Mouse (Mus musculus): Measurements from ENCODE around the gene Olfr748. TPM values are rescaled to one million over a fixed set of nuclear protein-coding genes. Genes with fewer than 3 reads are reported as not detected.

The Olfr748 gene
- polyA plus RNA-seq (2015; fragmentation: Nextera tagmentation; extraction: Ambion mirVana) = not detected in 2 replicates

GRCm38 (mm10) chr14:50707073-50707472, at the start of gene Olfr748:
Gene Olfr748, plus strand, starts transcription at chr14:50707373.

GRCm38 (mm10) chr14:50693106-50693505, 14.1 kb upstream of the Olfr748 start, which contains the start of gene Olfr747:
Gene Olfr747, minus strand, starts transcription at chr14:50693206.

GRCm38 (mm10) chr14:50744994-50745393, 37.8 kb downstream of the Olfr748 start, which contains the start of gene Olfr749:
Gene Olfr749, minus strand, starts transcription at chr14:50745094.

Other genes starting within 250 kb of the Olfr748 start
- gene Olfr741, start 234.6 kb upstream of the Olfr748 start, polyA plus RNA-seq (2015; fragmentation: Nextera tagmentation; extraction: Ambion mirVana) = not detected in 2 replicates
- not detected in 2 replicates for gene Olfr742, start 203.8 kb upstream of the Olfr748 start, polyA plus RNA-seq (2015; fragmentation: Nextera tagmentation; extraction: Ambion mirVana)
- gene Olfr743, start 185.5 kb upstream of the Olfr748 start, polyA plus RNA-seq (2015; fragmentation: Nextera tagmentation; extraction: Ambion mirVana) = not detected in 2 replicates
- gene Olfr744, start 92.5 kb upstream of the Olfr748 start, polyA plus RNA-seq (2015; fragmentation: Nextera tagmentation; extraction: Ambion mirVana) = not detected in 2 replicates
- not detected in 2 replicates for gene Olfr745, start 68.0 kb upstream of the Olfr748 start, polyA plus RNA-seq (2015; fragmentation: Nextera tagmentation; extraction: Ambion mirVana)
- gene Olfr746, start 60.3 kb upstream of the Olfr748 start, polyA plus RNA-seq (2015; fragmentation: Nextera tagmentation; extraction: Ambion mirVana) = not detected in 2 replicates
- gene Olfr747, start 14.2 kb upstream of the Olfr748 start, polyA plus RNA-seq (2015; fragmentation: Nextera tagmentation; extraction: Ambion mirVana) = not detected in 2 replicates
- not detected in 2 replicates for gene Olfr749, start 37.7 kb downstream of the Olfr748 start, polyA plus RNA-seq (2015; fragmentation: Nextera tagmentation; extraction: Ambion mirVana)
- 36.4 and 40.1 TPM in 2 replicates for gene Ttc5, start 78.1 kb downstream of the Olfr748 start, polyA plus RNA-seq (2015; fragmentation: Nextera tagmentation; extraction: Ambion mirVana)
- gene Ccnb1ip1, start 100.4 kb downstream of the Olfr748 start, polyA plus RNA-seq (2015; fragmentation: Nextera tagmentation; extraction: Ambion mirVana) = not detected in 2 replicates
- 26.6 and 27.3 TPM in 2 replicates for gene Parp2, start 100.5 kb downstream of the Olfr748 start, polyA plus RNA-seq (2015; fragmentation: Nextera tagmentation; extraction: Ambion mirVana)
- 6.8 and 7.5 TPM in 2 replicates for gene Tep1, start 163.2 kb downstream of the Olfr748 start, polyA plus RNA-seq (2015; fragmentation: Nextera tagmentation; extraction: Ambion mirVana)
- gene Klhl33, start 190.1 kb downstream of the Olfr748 start, polyA plus RNA-seq (2015; fragmentation: Nextera tagmentation; extraction: Ambion mirVana) = 0.31 and 0.64 TPM in 2 replicates
- 78.2 and 87.5 TPM in 2 replicates for gene Osgep, start 217.5 kb downstream of the Olfr748 start, polyA plus RNA-seq (2015; fragmentation: Nextera tagmentation; extraction: Ambion mirVana)
- gene Apex1, start 217.6 kb downstream of the Olfr748 start, polyA plus RNA-seq (2015; fragmentation: Nextera tagmentation; extraction: Ambion mirVana) = 91.5 and 98.7 TPM in 2 replicates
- gene Pip4p1, start 223.5 kb downstream of the Olfr748 start, polyA plus RNA-seq (2015; fragmentation: Nextera tagmentation; extraction: Ambion mirVana) = 32.4 and 42.5 TPM in 2 replicates
- 46.9 and 49.2 TPM in 2 replicates for gene Pnp, start 223.7 kb downstream of the Olfr748 start, polyA plus RNA-seq (2015; fragmentation: Nextera tagmentation; extraction: Ambion mirVana)
- not detected in 2 replicates for gene Gm49342, start 237.1 kb downstream of the Olfr748 start, polyA plus RNA-seq (2015; fragmentation: Nextera tagmentation; extraction: Ambion mirVana)
- 0.75 and 1.3 TPM in 2 replicates for gene Pnp2, start 248.6 kb downstream of the Olfr748 start, polyA plus RNA-seq (2015; fragmentation: Nextera tagmentation; extraction: Ambion mirVana)